Mouse (Mus musculus): ENCODE data around the gene Tomm20l.

Gene Tomm20l

GRCm38 (mm10) chr12:71150167-71150566 lies 38.9 kb downstream of the Tomm20l start:
- DNase-seq (ENCODE audit: low spot score in 2 of 2): no peak

GRCm38 (mm10) chr12:71154979-71155378 lies 43.8 kb downstream of the Tomm20l start:
- no peak for DNase-seq (ENCODE audit: low spot score in 2 of 2)

- no peak for DNase-seq (ENCODE audit: low spot score in 2 of 2)
Observed at GRCm38 (mm10) chr12:71157974-71158373, 46.7 kb downstream of the Tomm20l start.

GRCm38 (mm10) chr12:71164410-71164809 lies 53.2 kb downstream of the Tomm20l start:
- no peak for DNase-seq (ENCODE audit: low spot score in 2 of 2)

- DNase-seq (ENCODE audit: low spot score in 2 of 2): no peak
Observed at GRCm38 (mm10) chr12:71169911-71170310, 58.7 kb downstream of the Tomm20l start.

All from spleen, postnatal 10 days (tissue).